Mouse (Mus musculus) right cerebral cortex, postnatal 36 days (tissue): ENCODE results near the gene Mrps23.

ENCODE experiments used
- DNase-seq, 2 experiments: peaks; one replicate each; pipeline ENCODE4 v3.0.0; 2022; ENCODE audit warnings: low spot score in 2 of 2, mixed read lengths in 1 of 2

Mrps23 gene

GRCm38 (mm10) chr11:88248636-88249035 is 44.4 kb downstream of the Mrps23 start:
- no peak for DNase-seq

DNA sequence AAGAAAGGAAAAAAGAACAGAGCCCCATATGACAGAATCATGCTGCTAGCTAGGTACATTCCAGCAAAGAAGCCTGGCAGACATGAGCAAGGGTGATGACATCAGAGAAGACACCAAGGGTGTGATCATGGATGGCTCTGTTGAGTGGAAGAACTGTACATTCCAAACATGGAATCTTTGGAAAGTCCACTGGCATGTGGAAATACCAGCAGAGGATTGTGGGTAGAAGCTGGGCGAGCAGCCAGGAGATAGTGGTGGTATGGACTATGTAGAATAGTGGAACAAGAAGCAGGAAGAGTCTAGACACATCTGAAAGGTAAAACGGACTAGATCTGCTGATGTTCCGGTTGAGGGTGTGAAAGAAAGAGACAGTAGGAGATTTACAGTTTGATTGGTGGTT is 46.4 kb downstream of the Mrps23 start:
- no peak for DNase-seq

DNA sequence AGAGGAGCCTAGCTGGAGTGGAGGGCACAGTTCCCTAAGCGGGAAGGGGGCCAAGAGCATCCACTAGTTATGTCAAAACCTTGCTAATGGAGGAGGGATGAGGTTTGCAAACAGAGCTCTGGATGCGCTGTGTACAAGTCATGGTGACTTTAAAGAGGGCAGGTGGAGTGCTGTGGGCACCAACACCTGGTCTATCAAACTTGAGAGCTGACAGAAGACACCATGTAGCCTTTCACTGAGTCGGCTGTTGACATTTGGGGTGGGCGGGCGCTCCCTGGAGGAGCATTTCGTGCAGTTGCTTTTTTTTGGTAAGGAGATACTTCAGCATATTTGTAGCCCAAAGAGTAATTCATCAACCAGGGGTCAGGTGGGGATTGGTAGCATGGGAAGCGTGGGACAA is 47.1 kb downstream of the Mrps23 start:
- no peak for DNase-seq

- peak; percentile 60 to 63 for DNase-seq
Measured at GRCm38 (mm10) chr11:88251972-88252766, 48.0 kb downstream of the Mrps23 start.

GRCm38 (mm10) chr11:88252767-88253513 is 48.8 kb downstream of the Mrps23 start:
- DNase-seq = peak in 1 of 2 experiments; percentile 10

DNA sequence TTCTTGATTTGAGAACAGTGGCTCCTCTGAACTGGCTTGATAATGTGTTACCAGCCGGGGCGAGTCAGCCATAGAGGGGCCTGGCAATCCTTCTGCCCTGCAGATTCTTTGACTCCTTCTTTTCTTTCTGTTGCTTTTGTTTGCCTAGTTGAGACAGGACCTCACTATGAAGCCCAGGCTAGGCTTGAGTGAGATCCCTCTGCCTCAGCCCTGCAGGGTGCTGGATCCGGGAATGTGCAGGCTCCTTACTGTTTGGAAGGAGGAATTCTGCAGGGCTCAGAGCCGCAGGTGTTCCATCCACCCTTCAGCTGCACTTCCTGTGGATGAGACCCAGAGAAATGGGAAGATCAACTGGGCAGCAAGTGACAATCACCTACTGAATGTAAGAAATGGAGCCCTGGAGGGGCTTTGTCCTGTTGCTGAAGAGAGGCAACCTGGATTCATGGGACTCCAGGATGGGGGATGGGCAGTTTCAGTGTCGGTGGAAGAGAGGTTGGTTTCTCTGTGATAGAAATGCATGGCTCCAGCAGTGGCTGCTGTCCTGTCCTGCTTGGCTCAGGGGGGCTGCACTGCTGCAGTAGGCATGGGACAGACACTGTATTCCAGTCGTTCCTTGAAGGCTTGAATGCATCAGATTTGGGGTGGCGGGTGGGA is 49.5 kb downstream of the Mrps23 start:
- DNase-seq = no peak

DNA sequence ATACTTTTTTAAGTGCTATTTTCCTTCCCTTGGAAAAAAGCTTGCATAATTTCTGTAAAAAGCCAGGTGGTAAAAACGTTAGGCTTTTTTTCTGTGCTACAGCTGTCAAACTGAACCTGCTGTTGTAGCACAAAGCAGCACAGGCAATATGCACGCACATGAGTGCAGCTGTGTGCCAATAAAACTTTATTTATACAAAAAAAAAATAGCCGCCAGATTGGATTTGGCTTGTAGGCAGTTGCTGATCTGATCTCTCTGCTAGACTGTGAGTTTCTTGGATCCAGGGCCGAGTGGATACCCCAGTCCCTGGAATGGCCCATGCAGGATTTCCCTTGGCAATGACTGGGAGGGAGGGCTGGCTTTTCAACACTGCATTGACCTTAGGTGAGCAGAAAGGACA is 53.5 kb downstream of the Mrps23 start:
- no peak for DNase-seq

GRCm38 (mm10) chr11:88258212-88258611 is 54.0 kb downstream of the Mrps23 start:
- no peak for DNase-seq

GRCm38 (mm10) chr11:88260463-88260862 is 56.3 kb downstream of the Mrps23 start:
- no peak for DNase-seq
